Mouse (Mus musculus) natural killer cell, adult 2 months (primary cell): ENCODE measurements around the gene Vav1.
A peak's percentile ranks its signal among the peaks of the same experiment; 100 is the strongest.
"Not testable (repeated sequence)": the region's sequence is repeated elsewhere in the genome, so short reads cannot be mapped to it uniquely, and the experiment has no call there.

Experiments
- DNase-seq, 2 experiments: peaks; one replicate each; pipeline ENCODE4 v3.0.0; 2022; ENCODE audit warnings: low spot score in 2 of 2

Gene Vav1

DNA sequence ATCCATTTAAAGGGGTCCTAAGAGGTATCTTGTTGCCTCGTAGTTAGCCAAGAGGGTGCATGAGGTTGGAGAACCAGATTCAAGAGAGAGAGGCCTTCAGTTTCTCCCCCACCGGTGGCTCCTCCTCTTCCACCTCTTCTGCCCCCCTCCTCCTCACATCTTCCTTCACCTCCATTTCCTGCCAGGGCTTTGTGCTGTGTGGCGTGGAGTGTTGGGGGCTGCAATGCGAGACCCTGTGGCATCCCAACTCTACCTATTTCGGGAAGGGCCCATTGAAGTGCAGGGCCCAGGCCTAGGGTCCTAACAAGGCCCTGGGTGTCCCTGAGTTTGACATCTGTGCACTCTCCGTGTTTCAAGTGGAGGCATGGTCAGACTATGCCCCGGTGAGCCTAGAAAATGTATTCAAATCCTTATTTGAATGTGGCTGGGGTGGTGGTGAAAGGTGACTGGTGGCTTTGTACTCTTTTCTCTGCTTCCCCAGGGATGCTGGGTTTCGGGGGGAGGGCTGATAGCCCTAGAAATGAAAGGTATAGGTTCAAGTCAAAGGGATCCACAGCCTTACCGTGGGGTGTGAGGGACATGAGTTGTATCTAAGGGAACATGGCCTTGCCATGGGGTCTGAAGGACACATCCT is 808 bp downstream of the Vav1 start:
- DNase-seq, result peak in 1 of 2 experiments; percentile 55

- DNase-seq, result no peak
Measured at GRCm38 (mm10) chr17:57280411-57280810, 1.5 kb downstream of the Vav1 start.

GRCm38 (mm10) chr17:57283906-57284305 is 5.0 kb downstream of the Vav1 start:
- no peak for DNase-seq

DNA sequence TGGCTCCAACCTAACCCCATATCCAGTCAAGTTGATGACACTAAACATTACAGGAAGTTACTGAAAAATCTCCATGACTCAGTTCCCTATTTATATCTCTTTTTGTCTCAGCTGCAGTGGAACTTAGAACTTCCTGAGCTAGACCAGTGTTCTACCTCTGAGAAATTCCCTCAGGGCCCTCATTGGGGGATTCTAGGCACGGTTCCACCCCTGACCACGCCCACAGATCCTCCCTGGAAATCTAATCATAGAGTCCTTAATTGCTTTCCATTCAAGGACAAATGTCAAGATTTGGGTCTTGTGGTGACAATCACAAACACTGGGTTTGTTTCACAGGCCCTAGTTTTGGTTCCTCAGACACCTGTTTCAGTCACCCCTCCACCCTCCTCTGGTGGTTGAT is 6.2 kb downstream of the Vav1 start:
- peak in 1 of 2 experiments; percentile 44 for DNase-seq

- no peak for DNase-seq
Measured at GRCm38 (mm10) chr17:57286718-57287355, 7.9 kb downstream of the Vav1 start.

- DNase-seq, result no peak
Measured at GRCm38 (mm10) chr17:57289252-57289651, 10.4 kb downstream of the Vav1 start.

DNA sequence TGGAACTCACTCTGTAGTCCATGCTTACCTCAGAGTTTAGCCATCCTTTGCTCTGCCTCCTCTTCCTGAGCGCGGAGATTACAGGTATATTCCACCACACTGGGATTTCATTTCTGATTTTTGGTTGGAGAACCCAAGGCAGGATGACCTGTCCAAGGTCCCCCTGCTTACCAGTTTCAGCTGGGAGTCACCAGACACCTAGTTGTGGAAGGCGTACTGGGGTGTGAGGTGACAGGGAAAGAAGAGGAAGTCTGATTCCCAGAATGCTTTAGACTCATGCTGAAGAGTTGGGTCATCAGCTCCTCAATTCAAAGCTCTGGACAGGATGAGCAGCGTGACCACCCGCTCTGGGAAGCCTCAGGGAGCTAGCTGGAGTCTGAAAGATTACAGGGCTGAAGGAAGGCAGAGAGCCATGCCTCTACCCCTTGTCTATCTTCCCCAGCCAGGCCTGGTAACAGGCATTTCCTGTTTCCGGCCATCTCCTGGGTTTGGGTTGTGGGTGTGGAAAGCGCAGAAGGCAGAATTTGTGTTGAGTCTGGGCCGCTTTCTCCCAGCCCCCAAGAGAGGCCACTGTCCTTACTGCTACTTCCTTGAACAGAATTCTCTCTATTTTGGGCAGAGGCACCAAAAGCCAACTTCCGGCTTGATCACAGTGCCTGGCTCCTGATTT is 11.2 kb downstream of the Vav1 start:
- peak; percentile 63 to 68 for DNase-seq

DNA sequence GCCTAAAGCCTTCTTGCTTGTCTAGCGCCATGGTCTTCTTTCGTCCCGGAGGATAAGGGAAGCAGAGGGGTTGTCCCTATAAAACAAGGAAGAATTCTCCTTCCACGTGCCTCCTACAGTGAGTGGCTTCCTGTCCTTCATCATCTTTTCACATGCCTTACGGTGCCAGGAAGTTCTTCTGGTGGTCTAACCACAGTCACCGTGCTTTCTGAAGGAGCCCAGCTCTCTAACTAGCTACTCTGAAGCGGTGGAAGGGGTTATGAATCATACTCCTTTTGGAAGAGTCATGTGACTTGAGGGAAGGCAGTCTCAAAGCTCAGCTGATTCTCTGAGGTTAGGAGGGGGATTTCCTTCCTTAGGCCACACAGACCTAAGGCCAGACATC is 11.8 kb downstream of the Vav1 start:
- DNase-seq, result peak; percentile 80 to 88

GRCm38 (mm10) chr17:57292302-57292701 is 13.4 kb downstream of the Vav1 start:
- DNase-seq, result no peak

DNA sequence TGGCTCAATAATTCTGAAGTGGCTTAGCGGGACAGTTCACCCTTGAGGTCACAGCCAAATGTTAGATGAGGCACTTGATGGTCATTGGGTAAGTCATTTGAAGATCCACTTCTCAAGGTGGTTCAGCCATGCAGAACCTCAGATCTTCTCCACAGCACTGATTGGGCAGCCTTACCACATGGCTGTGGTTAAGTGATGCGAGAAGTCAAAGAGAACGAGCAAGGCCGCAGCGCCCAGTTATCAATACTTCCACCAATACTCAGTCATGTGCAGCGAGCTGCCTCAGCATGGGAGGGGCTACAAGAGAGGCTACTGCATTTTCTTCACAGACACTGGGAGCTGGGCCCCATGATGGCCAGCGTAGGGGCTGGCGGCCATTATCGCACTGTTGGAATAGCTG is 14.1 kb downstream of the Vav1 start:
- DNase-seq, result no peak

DNA sequence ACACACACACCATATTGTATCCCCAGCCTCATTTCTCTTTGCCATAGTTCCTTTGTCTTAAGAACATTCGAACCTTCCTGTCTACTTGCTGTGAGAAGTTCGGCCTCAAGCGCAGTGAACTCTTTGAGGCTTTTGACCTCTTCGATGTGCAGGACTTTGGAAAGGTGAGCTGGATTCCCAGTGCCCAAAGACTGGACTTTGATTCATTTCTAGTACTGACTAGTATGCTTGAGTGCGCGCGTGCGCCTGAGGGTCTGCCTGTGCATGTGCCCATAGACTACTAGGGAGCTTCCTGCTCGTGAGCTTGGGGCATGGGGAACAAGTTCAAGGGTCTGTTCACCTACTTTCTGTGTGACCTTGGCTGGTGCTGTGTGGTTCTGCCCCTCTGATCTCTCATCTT is 17.0 kb downstream of the Vav1 start:
- no peak for DNase-seq

- no peak for DNase-seq
Measured at GRCm38 (mm10) chr17:57297040-57297439, 18.1 kb downstream of the Vav1 start.

- peak; percentile 29 to 47 for DNase-seq
Measured at GRCm38 (mm10) chr17:57305593-57305992, 26.7 kb downstream of the Vav1 start.

- no peak for DNase-seq
Measured at GRCm38 (mm10) chr17:57307074-57307473, 28.2 kb downstream of the Vav1 start.

GRCm38 (mm10) chr17:57311801-57312200 is 32.9 kb downstream of the Vav1 start:
- no peak for DNase-seq

- DNase-seq, result no peak
Measured at GRCm38 (mm10) chr17:57327615-57328014, 48.7 kb downstream of the Vav1 start.

- no peak for DNase-seq
Measured at GRCm38 (mm10) chr17:57328944-57329343, 50.0 kb downstream of the Vav1 start.

DNA sequence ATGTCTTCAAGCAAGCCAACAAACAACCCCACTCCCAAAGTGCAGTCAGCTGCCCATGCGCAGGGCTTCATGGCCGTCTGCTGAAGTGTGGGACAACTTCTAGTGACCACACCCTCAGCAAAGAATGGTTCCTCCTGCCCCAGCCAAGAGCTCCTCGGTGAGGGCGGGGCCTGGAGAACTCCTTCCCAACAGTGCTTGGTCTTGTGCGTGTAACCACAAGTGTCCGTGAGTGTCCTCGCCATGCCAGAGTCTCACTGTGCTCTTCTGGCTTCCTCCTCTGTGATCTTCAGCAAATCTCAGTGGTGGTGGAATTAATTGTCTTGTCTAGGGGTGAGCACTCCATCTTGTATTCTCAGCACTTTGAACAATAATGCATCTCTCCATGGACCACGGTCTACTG is 52.1 kb downstream of the Vav1 start:
- no peak for DNase-seq

GRCm38 (mm10) chr17:57332241-57332640 is 53.3 kb downstream of the Vav1 start:
- peak; percentile 26 to 40 for DNase-seq

GRCm38 (mm10) chr17:57334001-57334760 is 55.3 kb downstream of the Vav1 start:
- DNase-seq, result no peak

DNA sequence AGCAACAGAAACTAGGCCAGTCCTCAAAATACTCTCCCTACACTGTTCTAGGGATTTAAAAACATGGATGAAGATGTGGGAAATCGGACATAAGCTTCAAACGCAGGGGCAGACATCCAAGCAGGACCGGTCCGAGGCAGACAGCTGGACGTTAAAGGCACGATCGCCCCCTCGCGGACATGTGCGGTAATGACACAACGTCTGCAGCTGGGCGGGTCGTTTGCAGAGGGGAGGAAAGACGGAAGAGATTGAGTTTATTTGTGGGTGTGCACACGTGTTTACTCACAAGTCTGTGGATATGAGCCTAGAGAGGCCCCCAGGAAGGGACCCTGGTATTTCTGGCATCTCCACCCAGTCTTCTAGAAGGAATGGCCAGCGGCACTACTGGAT is 55.9 kb downstream of the Vav1 start:
- peak; percentile 84 to 87 for DNase-seq

GRCm38 (mm10) chr17:57335194-57335593 is 56.3 kb downstream of the Vav1 start:
- DNase-seq, result not testable (repeated sequence)
